Mouse (Mus musculus): ENCODE data around the gene Plscr3. TPM values are rescaled to one million over a fixed set of nuclear protein-coding genes. Genes with fewer than 3 reads are reported as not detected.
A peak's percentile ranks its signal among the peaks of the same experiment; 100 is the strongest.

Gene Plscr3
- total RNA-seq, 2 experiments from 2014 or later: 49.2 to 59.2 TPM

GRCm38 (mm10) chr11:69894671-69895070, 48.5 kb downstream of the Plscr3 start:
- no peak for DNase-seq

DNA sequence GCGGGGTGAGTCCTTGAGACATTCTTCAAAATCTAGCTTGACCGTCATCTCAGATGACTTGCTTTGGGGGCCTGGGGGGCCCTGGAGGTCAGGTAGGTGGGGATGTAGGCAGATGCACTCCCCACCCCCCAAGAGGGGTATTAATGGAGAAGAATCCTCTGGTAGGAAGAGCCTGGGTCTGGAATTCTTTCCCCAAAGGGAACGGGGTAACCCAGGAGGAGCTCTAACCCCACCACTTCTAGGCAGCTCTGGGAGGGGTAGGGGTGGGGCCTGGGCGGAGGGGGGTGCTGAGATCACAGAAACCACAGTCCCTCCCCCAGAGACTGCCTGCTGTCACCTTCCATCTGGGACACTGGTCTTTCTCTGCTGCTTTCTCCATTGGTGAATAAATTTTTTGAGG, 49.1 kb downstream of the Plscr3 start, which contains the start of gene Acap1:
Gene Acap1 (minus strand): TSS at position 249 of the 400 bp plus-strand sequence.
- DNase-seq: no peak

- no peak for DNase-seq
These were observed 53.7 kb downstream of the Plscr3 start for GRCm38 (mm10) chr11:69899870-69900269.

DNA sequence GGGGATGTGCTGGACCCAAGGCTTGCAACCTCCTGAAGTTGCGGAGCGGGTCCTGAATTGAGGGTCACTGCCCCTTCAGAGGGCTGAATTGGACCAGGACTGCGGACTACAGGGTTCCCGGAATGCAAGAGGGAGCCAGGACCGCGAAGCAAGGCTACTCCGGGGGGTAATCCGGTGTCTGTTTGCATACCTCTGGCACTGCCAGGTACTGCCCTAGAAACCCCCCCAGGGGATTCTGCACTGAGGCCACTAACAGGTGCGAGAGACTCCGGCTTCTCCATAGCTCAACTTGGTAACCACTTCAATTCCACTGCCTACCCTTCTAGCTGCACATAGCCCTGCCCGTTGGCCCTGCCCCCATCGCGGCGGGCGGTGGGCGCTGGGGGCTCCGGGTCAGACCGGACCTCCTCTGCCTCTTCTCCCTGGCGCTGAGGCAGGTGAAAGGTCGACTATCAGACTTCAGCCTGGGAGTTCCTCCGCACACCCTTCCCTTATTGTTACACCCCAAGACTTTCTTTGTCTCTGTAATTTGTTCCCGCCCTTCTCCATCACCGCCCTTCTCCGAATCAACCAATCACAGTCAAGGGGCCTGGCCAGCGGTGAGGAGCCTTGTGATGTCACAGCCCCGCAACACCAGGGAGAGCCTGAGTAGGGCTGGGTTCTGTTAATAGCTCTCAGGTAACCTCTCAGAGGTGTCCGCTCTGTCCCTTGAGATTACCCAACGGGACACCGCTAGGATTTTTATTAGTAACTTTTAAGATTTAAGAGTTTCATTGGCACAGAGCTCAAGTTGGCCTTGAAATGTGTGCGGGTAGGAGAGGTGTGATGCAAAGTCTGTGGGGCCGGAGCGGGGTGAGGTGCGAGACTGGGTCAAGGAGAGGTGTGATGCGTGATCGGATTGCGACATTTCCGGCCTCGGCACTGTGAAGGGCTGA, 54.6 kb downstream of the Plscr3 start, which contains the start of the genes 2810408A11Rik and Neurl4:
Gene 2810408A11Rik (minus strand): TSS at position 517 of the 935 bp plus-strand sequence.
Gene Neurl4 (plus strand): TSS at position 602 of the 935 bp plus-strand sequence.
- DNase-seq: peak; percentile 91

GRCm38 (mm10) chr11:69901406-69901846, 55.2 kb downstream of the Plscr3 start:
- peak; percentile 95 for DNase-seq

Small RNA genes within 50 kb of the gene (microRNA-seq; reads per million reads assigned to microRNA genes)
- not detected for gene Mir6924

Other genes starting within 250 kb of the Plscr3 start
- 10 to 100 TPM; 38.6 to 52.9 TPM for gene Atp1b2, start 240.4 kb upstream of the Plscr3 start, total RNA-seq (2021)
- under 1 TPM; 0.27 to 0.36 TPM for gene Shbg, start 228.5 kb upstream of the Plscr3 start, total RNA-seq (2021)
- gene Sat2, start 224.4 kb upstream of the Plscr3 start, total RNA-seq (2021): 10 to 100 TPM in 1 of 2 experiments, 1 to 10 TPM in 1; 9.2 to 10.1 TPM
- gene Fxr2, start 213.4 kb upstream of the Plscr3 start, total RNA-seq (2021): 10 to 100 TPM; 61.9 to 80.2 TPM
- gene Sox15, start 191.1 kb upstream of the Plscr3 start, total RNA-seq (2021): not detected
- gene Mpdu1, start 183.7 kb upstream of the Plscr3 start, total RNA-seq (2021): 100 to 1,000 TPM; 114 to 116 TPM
- gene Cd68, start 180.2 kb upstream of the Plscr3 start, total RNA-seq (2021): 10 to 100 TPM in 1 of 2 experiments, 1 to 10 TPM in 1; 9.8 to 12.0 TPM
- gene Eif4a1, start 174.0 kb upstream of the Plscr3 start, total RNA-seq (2021): 100 to 1,000 TPM; 598 to 631 TPM
- gene Senp3, start 164.3 kb upstream of the Plscr3 start, total RNA-seq (2021): 10 to 100 TPM; 62.6 to 76.3 TPM
- 1 to 10 TPM; 2.0 to 5.0 TPM for gene Tnfsf13, start 160.6 kb upstream of the Plscr3 start, total RNA-seq (2021)
- 10 to 100 TPM; 18.1 to 19.2 TPM for gene Tnfsf12, start 150.5 kb upstream of the Plscr3 start, total RNA-seq (2021)
- 1 to 10 TPM; 4.2 to 5.1 TPM for gene Tnfsfm13, start 150.3 kb upstream of the Plscr3 start, total RNA-seq (2021)
- 10 to 100 TPM; 53.9 to 67.5 TPM for gene Polr2a, start 87.7 kb upstream of the Plscr3 start, total RNA-seq (2021)
- not detected for gene Slc35g3, start 84.4 kb upstream of the Plscr3 start, total RNA-seq (2021)
- 10 to 100 TPM; 35.5 to 41.2 TPM for gene Zbtb4, start 80.5 kb upstream of the Plscr3 start, total RNA-seq (2021)
- 1 to 10 TPM; 2.3 to 7.9 TPM for gene Chrnb1, start 50.4 kb upstream of the Plscr3 start, total RNA-seq (2021)
- 1 to 10 TPM; 2.4 to 3.8 TPM for gene Fgf11, start 44.5 kb upstream of the Plscr3 start, total RNA-seq (2021)
- 1 to 10 TPM; 1.0 TPM for gene Tmem102, start 40.8 kb upstream of the Plscr3 start, total RNA-seq (2021)
- not detected for gene Gm39566, start 31.1 kb upstream of the Plscr3 start, total RNA-seq (2021)
- gene Spem2, start 27.9 kb upstream of the Plscr3 start, total RNA-seq (2021): not detected
- not detected for gene Spem1, start 24.2 kb upstream of the Plscr3 start, total RNA-seq (2021)
- 10 to 100 TPM; 17.3 to 23.5 TPM for gene Nlgn2, start 8.6 kb upstream of the Plscr3 start, total RNA-seq (2021)
- gene Tmem256, start 7.9 kb upstream of the Plscr3 start, total RNA-seq (2021): 100 to 1,000 TPM; 137 to 145 TPM
- under 1 TPM; 0.12 to 0.24 TPM for gene Tnk1, start 12.4 kb downstream of the Plscr3 start, total RNA-seq (2021)
- gene Tmem95, start 31.6 kb downstream of the Plscr3 start, total RNA-seq (2021): not detected
- gene Kctd11, start 35.0 kb downstream of the Plscr3 start, total RNA-seq (2021): 1 to 10 TPM; 4.1 to 4.2 TPM
- 1 to 10 TPM; 4.3 to 4.7 TPM for gene Acap1, start 49.2 kb downstream of the Plscr3 start, total RNA-seq (2021)
- 1 to 10 TPM; 3.1 to 3.2 TPM for gene 2810408A11Rik, start 54.6 kb downstream of the Plscr3 start, total RNA-seq (2021)
- gene Neurl4, start 54.7 kb downstream of the Plscr3 start, total RNA-seq (2021): 10 to 100 TPM; 33.6 to 48.1 TPM
- gene Gps2, start 67.5 kb downstream of the Plscr3 start, total RNA-seq (2021): 10 to 100 TPM; 42.3 to 43.1 TPM
- 100 to 1,000 TPM; 578 to 644 TPM for gene Eif5a, start 75.6 kb downstream of the Plscr3 start, total RNA-seq (2021)
- gene Ybx2, start 89.4 kb downstream of the Plscr3 start, total RNA-seq (2021): 10 to 100 TPM; 19.6 to 44.5 TPM
- gene Slc2a4, start 101.8 kb downstream of the Plscr3 start, total RNA-seq (2021): 10 to 100 TPM; 67.6 to 81.9 TPM
- gene Cldn7, start 118.4 kb downstream of the Plscr3 start, total RNA-seq (2021): 1 to 10 TPM in 1 of 2 experiments, under 1 TPM in 1; 0.70 to 1.2 TPM
- gene Ctdnep1, start 134.8 kb downstream of the Plscr3 start, total RNA-seq (2021): 100 to 1,000 TPM; 117 to 148 TPM
- 10 to 100 TPM; 66.8 to 71.4 TPM for gene Elp5, start 136.1 kb downstream of the Plscr3 start, total RNA-seq (2021)
- 100 to 1,000 TPM; 339 to 345 TPM for gene Gabarap, start 144.8 kb downstream of the Plscr3 start, total RNA-seq (2021)
- 10 to 100 TPM; 43.5 to 50.5 TPM for gene Phf23, start 149.4 kb downstream of the Plscr3 start, total RNA-seq (2021)
- 10 to 100 TPM; 15.7 to 23.0 TPM for gene Dvl2, start 154.2 kb downstream of the Plscr3 start, total RNA-seq (2021)
- gene Acadvl, start 169.0 kb downstream of the Plscr3 start, total RNA-seq (2021): 1,000 to 10,000 TPM; 1,467 to 1,540 TPM
- gene Dlg4, start 170.6 kb downstream of the Plscr3 start, total RNA-seq (2021): 10 to 100 TPM; 29.9 to 37.6 TPM
- 10 to 100 TPM; 35.0 to 76.1 TPM for gene Asgr1, start 207.7 kb downstream of the Plscr3 start, total RNA-seq (2021)
- 10 to 100 TPM; 17.1 to 37.9 TPM for gene Asgr2, start 246.3 kb downstream of the Plscr3 start, total RNA-seq (2021)

All from adrenal gland, postnatal 10 days (tissue).